Mouse (Mus musculus) kidney, adult 2 months (tissue): Measurements from ENCODE around the gene Eya2.

Experiments used
- CTCF ChIP-seq: fragments of 200-500 bp; conservative IDR thresholded peaks from 2 replicates; pipeline ENCODE4 v1.5.1; 2011; ENCODE audit warnings: low read depth, mild to moderate bottlenecking, control low read depth, low read length, moderate library complexity, mixed read lengths; ENCODE audit not compliant: insufficient read depth, insufficient read length
- POLR2A ChIP-seq: fragments of 200-500 bp; IDR thresholded peaks from one replicate; pipeline ENCODE4 v1.6.1; 2011; ENCODE audit warnings: low read depth, low read length, control low read depth

DNA sequence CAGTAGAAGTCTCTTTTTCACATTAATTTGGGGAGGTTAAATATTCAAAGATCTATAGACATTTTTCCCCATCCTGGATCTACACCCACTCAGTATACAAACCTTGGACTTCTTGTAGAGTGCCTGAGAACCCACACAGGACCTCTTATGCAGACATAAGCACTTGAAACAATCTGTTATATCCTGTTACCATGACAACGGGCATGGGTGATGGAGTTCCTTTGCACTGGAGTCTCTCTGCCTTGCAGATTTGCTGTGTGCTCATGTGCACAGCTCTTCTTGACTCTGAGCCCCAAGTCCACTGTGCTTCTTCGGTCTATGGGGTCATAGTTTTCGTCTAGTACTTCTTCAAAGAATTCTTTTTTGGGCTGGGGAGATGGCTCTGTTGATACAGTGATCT lies 96.2 kb downstream of the Eya2 start:
- TF ChIP-seq CTCF, result no peak
- no peak for TF ChIP-seq POLR2A
